Mouse (Mus musculus): ENCODE data around the gene Dpf1. TPM values are rescaled to one million over a fixed set of nuclear protein-coding genes. Genes with fewer than 3 reads are reported as not detected.
A peak's percentile ranks its signal among the peaks of the same experiment; 100 is the strongest.

Gene Dpf1
- total and polyA plus RNA-seq, 2 experiments from 2014 or later, result 0.61 TPM; not detected in 1

DNA sequence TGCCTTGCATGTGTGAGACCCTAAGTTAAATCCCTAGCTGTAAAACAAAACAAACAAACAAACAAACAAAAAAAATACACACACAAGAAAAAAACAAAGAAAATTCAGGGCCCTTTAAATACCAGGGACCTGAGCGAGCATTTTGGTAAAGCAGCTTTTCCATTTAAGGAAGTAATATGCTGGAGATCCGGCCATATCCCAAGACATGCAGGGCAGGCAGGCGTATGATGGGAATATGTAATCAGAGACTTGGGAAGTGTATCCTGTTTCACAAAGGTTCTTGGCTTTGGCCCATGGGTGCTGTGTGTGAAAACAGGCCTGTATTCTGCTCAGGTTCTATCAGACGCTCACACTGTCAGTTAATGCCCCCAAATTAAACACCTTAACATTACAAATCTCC, 26.2 kb upstream of the Dpf1 start:
- Histone ChIP-seq H3K27ac (ENCODE audit: low read depth) (no peak overlapping the region), H3K9me3 (replicated peaks; ENCODE audit: control insufficient read depth, low read length) (no peaks in the 10 kb centered on the region), H3K4me1 (ENCODE audit: control insufficient read depth, insufficient read depth) (peaks cover 36% of the 10 kb centered on the region), H3K27me3 (ENCODE audit: control insufficient read depth, insufficient read depth, low read length) (no peaks in the 10 kb centered on the region; the same call in 1 of the 2 replicates), H3K9ac (replicated peaks; ENCODE audit: low read depth, low read length) (no peak overlapping the region), H3K4me3 (ENCODE audit: low read depth, low read length) (no peak overlapping the region), H3K4me2 (ENCODE audit: low read depth, low read length) (no peak overlapping the region), H3K36me3 (replicated peaks; ENCODE audit: control insufficient read depth, insufficient read depth, low read length) (no peaks in the 10 kb centered on the region)
- DNase-seq (ENCODE audit: low spot score), result no peak
- 64% methylated on average over 4 of the region's 4 CpGs for WGBS
- ATAC-seq (ENCODE audit: insufficient read depth, low read depth), result no peak
- TF ChIP-seq EP300 (IDR thresholded peaks at IDR 0.05; ENCODE audit: low read depth), result no peak

DNA sequence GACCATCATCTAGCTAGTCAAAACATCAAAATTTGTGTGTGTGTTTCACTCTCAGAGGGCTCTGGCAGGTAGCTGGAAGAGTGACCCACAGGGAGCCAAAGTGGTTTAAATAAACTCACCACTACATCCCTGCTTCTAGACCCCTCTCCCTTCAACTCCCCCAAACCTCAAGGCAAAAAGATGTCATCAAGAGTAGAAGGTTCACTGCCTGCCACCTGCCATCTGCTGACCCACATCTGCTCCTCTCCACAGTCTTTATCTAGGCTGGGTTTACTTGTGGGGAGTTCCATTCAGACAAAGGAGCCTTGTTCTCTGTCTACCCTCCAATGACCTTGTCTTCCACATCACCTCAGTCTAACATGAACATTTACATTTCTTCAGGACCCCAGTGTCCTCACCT, 24.5 kb upstream of the Dpf1 start:
- H3K27ac ChIP-seq (ENCODE audit: low read depth), result peak overlapping the region; percentile 1; the same call in 1 of the 2 replicates
- no peaks in the 10 kb centered on the region for H3K36me3 ChIP-seq (replicated peaks; ENCODE audit: control insufficient read depth, insufficient read depth, low read length)
- no peak overlapping the region; the same call in 1 of the 2 replicates for H3K4me2 ChIP-seq (ENCODE audit: low read depth, low read length)
- TF ChIP-seq EP300 (IDR thresholded peaks at IDR 0.05; ENCODE audit: low read depth) (no peak), CTCF (IDR thresholded peaks at IDR 0.05; ENCODE audit: low read depth) (no peak)
- DNase-seq (ENCODE audit: low spot score), result no peak
- no peak overlapping the region for H3K9ac ChIP-seq (replicated peaks; ENCODE audit: low read depth, low read length)
- ATAC-seq (ENCODE audit: insufficient read depth, low read depth), result no peak
- H3K27me3 ChIP-seq (ENCODE audit: control insufficient read depth, insufficient read depth, low read length), result no peaks in the 10 kb centered on the region; the same call in 1 of the 2 replicates
- H3K4me1 ChIP-seq (ENCODE audit: control insufficient read depth, insufficient read depth), result peaks cover 31% of the 10 kb centered on the region
- no peak overlapping the region for H3K4me3 ChIP-seq (ENCODE audit: low read depth, low read length)
- no peaks in the 10 kb centered on the region for H3K9me3 ChIP-seq (replicated peaks; ENCODE audit: control insufficient read depth, low read length)

DNA sequence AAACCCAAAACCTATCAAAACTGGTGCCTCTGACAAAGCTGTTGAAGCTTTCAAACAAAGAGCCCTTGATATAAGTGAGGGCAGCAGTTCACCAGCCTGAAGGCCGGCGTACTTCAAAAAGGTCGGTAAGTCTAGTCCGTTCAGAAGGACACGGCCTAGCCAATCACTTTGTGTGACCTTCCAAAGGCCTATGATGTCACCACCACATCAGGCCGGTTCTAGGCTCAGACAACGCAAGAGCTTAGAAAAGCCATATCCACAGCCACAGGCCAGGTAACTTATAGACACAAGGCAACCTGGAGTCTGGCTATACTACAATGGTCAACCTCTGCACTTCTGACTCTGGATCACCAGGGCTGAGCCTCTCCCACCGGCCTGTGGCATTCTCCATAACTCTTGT, 23.8 kb upstream of the Dpf1 start:
- H3K36me3 ChIP-seq (replicated peaks; ENCODE audit: control insufficient read depth, insufficient read depth, low read length), result no peaks in the 10 kb centered on the region
- H3K9me3 ChIP-seq (replicated peaks; ENCODE audit: control insufficient read depth, low read length), result no peaks in the 10 kb centered on the region
- H3K4me2 ChIP-seq (ENCODE audit: low read depth, low read length), result peak overlapping the region; percentile 97; the same call in 1 of the 2 replicates
- DNase-seq (ENCODE audit: low spot score) (no peak), ATAC-seq (ENCODE audit: insufficient read depth, low read depth) (0 out of 2 replicates have a peak, but pooled peaks have one; percentile 22)
- 30% methylated on average over 8 of the region's 8 CpGs for WGBS
- TF ChIP-seq CTCF (IDR thresholded peaks at IDR 0.05; ENCODE audit: low read depth), result no peak
- no peak for TF ChIP-seq EP300 (IDR thresholded peaks at IDR 0.05; ENCODE audit: low read depth)
- no peak overlapping the region for H3K4me3 ChIP-seq (ENCODE audit: low read depth, low read length)
- H3K9ac ChIP-seq (replicated peaks; ENCODE audit: low read depth, low read length), result no peak overlapping the region; the same call in 1 of the 2 replicates
- H3K27ac ChIP-seq (ENCODE audit: low read depth), result peak overlapping the region; percentile 1; the same call in 1 of the 2 replicates
- peaks cover 27% of the 10 kb centered on the region for H3K4me1 ChIP-seq (ENCODE audit: control insufficient read depth, insufficient read depth)
- no peaks in the 10 kb centered on the region; the same call in 1 of the 2 replicates for H3K27me3 ChIP-seq (ENCODE audit: control insufficient read depth, insufficient read depth, low read length)

DNA sequence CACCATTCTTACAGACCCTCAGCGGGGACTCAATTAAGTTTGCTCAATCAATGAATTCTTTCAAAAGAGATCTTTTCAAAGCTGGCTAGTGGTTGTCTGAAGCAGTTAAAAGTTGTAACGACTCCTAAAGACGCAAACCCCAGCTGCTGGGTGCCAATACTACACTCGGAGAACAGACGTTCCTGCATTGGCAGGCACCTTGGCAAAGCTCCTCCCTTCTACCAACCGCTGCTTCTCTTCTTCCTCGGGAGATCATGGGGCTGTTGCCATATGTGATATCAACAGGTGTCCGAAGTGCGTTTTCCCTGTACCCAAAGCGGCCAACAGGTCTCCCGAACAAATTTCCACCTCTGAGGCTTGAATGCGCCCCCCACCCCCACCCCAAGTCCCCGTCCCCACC, 22.9 kb upstream of the Dpf1 start:
- Histone ChIP-seq H3K4me3 (ENCODE audit: low read depth, low read length) (peak overlapping the region; percentile 66), H3K9me3 (replicated peaks; ENCODE audit: control insufficient read depth, low read length) (no peaks in the 10 kb centered on the region), H3K4me2 (ENCODE audit: low read depth, low read length) (peak overlapping the region; percentile 97), H3K4me1 (ENCODE audit: control insufficient read depth, insufficient read depth) (peaks cover 27% of the 10 kb centered on the region), H3K27ac (ENCODE audit: low read depth) (peak overlapping the region; percentile 78; the same call in 1 of the 2 replicates), H3K27me3 (ENCODE audit: control insufficient read depth, insufficient read depth, low read length) (no peaks in the 10 kb centered on the region; the same call in 1 of the 2 replicates), H3K9ac (replicated peaks; ENCODE audit: low read depth, low read length) (peak overlapping the region; percentile 69), H3K36me3 (replicated peaks; ENCODE audit: control insufficient read depth, insufficient read depth, low read length) (no peaks in the 10 kb centered on the region)
- DNase-seq (ENCODE audit: low spot score) (no peak), ATAC-seq (ENCODE audit: insufficient read depth, low read depth) (no peak)
- no peak for TF ChIP-seq CTCF (IDR thresholded peaks at IDR 0.05; ENCODE audit: low read depth)
- no peak for TF ChIP-seq EP300 (IDR thresholded peaks at IDR 0.05; ENCODE audit: low read depth)
- 17% methylated on average over 13 of the region's 13 CpGs for WGBS

- Histone ChIP-seq H3K9me3 (replicated peaks; ENCODE audit: control insufficient read depth, low read length) (no peaks in the 10 kb centered on the region), H3K27me3 (ENCODE audit: control insufficient read depth, insufficient read depth, low read length) (no peaks in the 10 kb centered on the region; the same call in 1 of the 2 replicates)
- peak; percentile 70 for ATAC-seq (ENCODE audit: insufficient read depth, low read depth)
Measured at GRCm38 (mm10) chr7:29281201-29282073, 22.3 kb upstream of the Dpf1 start, which contains the start of gene Spint2. Gene Spint2 (minus strand): TSS chr7:29281912.

More at GRCm38 (mm10) chr7:29281201-29282073, 22.3 kb upstream of the Dpf1 start, which contains the start of gene Spint2:
- peak; percentile 28 for DNase-seq (ENCODE audit: low spot score)
- no peak for TF ChIP-seq EP300 (IDR thresholded peaks at IDR 0.05; ENCODE audit: low read depth)
- TF ChIP-seq CTCF (IDR thresholded peaks at IDR 0.05; ENCODE audit: low read depth), result peak; percentile 28
- under 1% methylated on average over 80 of the region's 80 CpGs for WGBS
- H3K4me1 ChIP-seq (ENCODE audit: control insufficient read depth, insufficient read depth), result peaks cover 27% of the 10 kb centered on the region
- H3K9ac ChIP-seq (replicated peaks; ENCODE audit: low read depth, low read length), result peak within 1 kb of the TSS; percentile 69
- peak within 1 kb of the TSS; percentile 66 for H3K4me3 ChIP-seq (ENCODE audit: low read depth, low read length)
- H3K36me3 ChIP-seq (replicated peaks; ENCODE audit: control insufficient read depth, insufficient read depth, low read length), result no peaks in the 10 kb centered on the region
- peak within 1 kb of the TSS; percentile 78 for H3K27ac ChIP-seq (ENCODE audit: low read depth)
- H3K4me2 ChIP-seq (ENCODE audit: low read depth, low read length), result peak within 1 kb of the TSS; percentile 97

All from heart, postnatal 0 days (tissue).